Mouse (Mus musculus): ENCODE results near the gene Tango2. TPM values are rescaled to one million over a fixed set of nuclear protein-coding genes. Genes with fewer than 3 reads are reported as not detected.
A peak's percentile ranks its signal among the peaks of the same experiment; 100 is the strongest.

Gene Tango2
- polyA plus RNA-seq, 1 experiment, result 20.6 TPM

GRCm38 (mm10) chr16:18360151-18360805 is 12.4 kb upstream of the Tango2 start:
- no peak for TF ChIP-seq FOSL1 (IDR thresholded peaks at IDR 0.05; ENCODE audit: insufficient read depth, low read length, poor library complexity, severe bottlenecking)
- no peak for TF ChIP-seq MYOD1 (IDR thresholded peaks at IDR 0.05; ENCODE audit: control insufficient read depth, insufficient read length, low read depth)
- no peak for TF ChIP-seq CEBPB (IDR thresholded peaks at IDR 0.05; ENCODE audit: low read depth)
- no peak for TF ChIP-seq MAX (IDR thresholded peaks at IDR 0.05)
- no peak for TF ChIP-seq CTCF (IDR thresholded peaks at IDR 0.05; ENCODE audit: control insufficient read depth, insufficient read depth, insufficient read length)
- no peak for TF ChIP-seq USF1 (IDR thresholded peaks at IDR 0.05; ENCODE audit: low read depth)
- no peak for TF ChIP-seq MYOG (IDR thresholded peaks at IDR 0.05; ENCODE audit: control insufficient read depth, extremely low read depth, insufficient read length)
- H3K27me3 ChIP-seq (ENCODE audit: control insufficient read depth, insufficient read depth, insufficient read length), result no peaks in the 10 kb centered on the region
- no peaks in the 10 kb centered on the region for H3K36me3 ChIP-seq (ENCODE audit: control insufficient read depth, insufficient read depth)
- H3K79me3 ChIP-seq (ENCODE audit: low read depth), result no peaks in the 10 kb centered on the region
- H3ac ChIP-seq (ENCODE audit: control insufficient read depth, insufficient read length, low read depth), result no peak overlapping the region
- no peak overlapping the region for H3K4me3 ChIP-seq (ENCODE audit: insufficient read depth, poor library complexity, severe bottlenecking)
- H3K79me2 ChIP-seq (ENCODE audit: control insufficient read depth, insufficient read depth), result no peaks in the 10 kb centered on the region

- Histone ChIP-seq H3ac (ENCODE audit: control insufficient read depth, insufficient read length, low read depth) (no peak overlapping the region), H3K36me3 (ENCODE audit: control insufficient read depth, insufficient read depth) (no peaks in the 10 kb centered on the region), H3K27me3 (ENCODE audit: control insufficient read depth, insufficient read depth, insufficient read length) (no peaks in the 10 kb centered on the region), H3K79me2 (ENCODE audit: control insufficient read depth, insufficient read depth) (no peaks in the 10 kb centered on the region), H3K4me3 (ENCODE audit: insufficient read depth, poor library complexity, severe bottlenecking) (no peak overlapping the region), H3K79me3 (ENCODE audit: low read depth) (no peaks in the 10 kb centered on the region)
- TF ChIP-seq MAX (IDR thresholded peaks at IDR 0.05) (no peak), CEBPB (IDR thresholded peaks at IDR 0.05; ENCODE audit: low read depth) (no peak), CTCF (IDR thresholded peaks at IDR 0.05; ENCODE audit: control insufficient read depth, insufficient read depth, insufficient read length) (no peak), USF1 (IDR thresholded peaks at IDR 0.05; ENCODE audit: low read depth) (no peak), MYOG (IDR thresholded peaks at IDR 0.05; ENCODE audit: control insufficient read depth, extremely low read depth, insufficient read length) (no peak), FOSL1 (IDR thresholded peaks at IDR 0.05; ENCODE audit: insufficient read depth, low read length, poor library complexity, severe bottlenecking) (no peak), MYOD1 (IDR thresholded peaks at IDR 0.05; ENCODE audit: control insufficient read depth, insufficient read length, low read depth) (no peak)
These were observed 10.1 kb upstream of the Tango2 start for GRCm38 (mm10) chr16:18357977-18358376.

GRCm38 (mm10) chr16:18356961-18357360 is 9.1 kb upstream of the Tango2 start:
- H3K4me3 ChIP-seq (ENCODE audit: insufficient read depth, poor library complexity, severe bottlenecking), result no peak overlapping the region
- no peaks in the 10 kb centered on the region for H3K36me3 ChIP-seq (ENCODE audit: control insufficient read depth, insufficient read depth)
- H3K79me3 ChIP-seq (ENCODE audit: low read depth), result no peaks in the 10 kb centered on the region

GRCm38 (mm10) chr16:18353106-18353505 is 5.2 kb upstream of the Tango2 start:
- TF ChIP-seq FOSL1 (IDR thresholded peaks at IDR 0.05; ENCODE audit: insufficient read depth, low read length, poor library complexity, severe bottlenecking) (no peak), USF1 (IDR thresholded peaks at IDR 0.05; ENCODE audit: low read depth) (no peak), CEBPB (IDR thresholded peaks at IDR 0.05; ENCODE audit: low read depth) (no peak), MAX (IDR thresholded peaks at IDR 0.05) (no peak), MYOG (IDR thresholded peaks at IDR 0.05; ENCODE audit: control insufficient read depth, extremely low read depth, insufficient read length) (no peak), MYOD1 (IDR thresholded peaks at IDR 0.05; ENCODE audit: control insufficient read depth, insufficient read length, low read depth) (no peak), CTCF (IDR thresholded peaks at IDR 0.05; ENCODE audit: control insufficient read depth, insufficient read depth, insufficient read length) (no peak)
- Histone ChIP-seq H3K79me3 (ENCODE audit: low read depth) (no peaks in the 10 kb centered on the region), H3K4me3 (ENCODE audit: insufficient read depth, poor library complexity, severe bottlenecking) (no peak overlapping the region), H3ac (ENCODE audit: control insufficient read depth, insufficient read length, low read depth) (no peak overlapping the region), H3K36me3 (ENCODE audit: control insufficient read depth, insufficient read depth) (no peaks in the 10 kb centered on the region), H3K27me3 (ENCODE audit: control insufficient read depth, insufficient read depth, insufficient read length) (peaks cover 7% of the 10 kb centered on the region), H3K79me2 (ENCODE audit: control insufficient read depth, insufficient read depth) (no peaks in the 10 kb centered on the region)

More at GRCm38 (mm10) chr16:18356961-18357360, 9.1 kb upstream of the Tango2 start:
- TF ChIP-seq CEBPB (IDR thresholded peaks at IDR 0.05; ENCODE audit: low read depth) (no peak), MYOG (IDR thresholded peaks at IDR 0.05; ENCODE audit: control insufficient read depth, extremely low read depth, insufficient read length) (no peak), MAX (IDR thresholded peaks at IDR 0.05) (no peak), FOSL1 (IDR thresholded peaks at IDR 0.05; ENCODE audit: insufficient read depth, low read length, poor library complexity, severe bottlenecking) (no peak), USF1 (IDR thresholded peaks at IDR 0.05; ENCODE audit: low read depth) (no peak), MYOD1 (IDR thresholded peaks at IDR 0.05; ENCODE audit: control insufficient read depth, insufficient read length, low read depth) (no peak), CTCF (IDR thresholded peaks at IDR 0.05; ENCODE audit: control insufficient read depth, insufficient read depth, insufficient read length) (no peak)
- H3K27me3 ChIP-seq (ENCODE audit: control insufficient read depth, insufficient read depth, insufficient read length), result no peaks in the 10 kb centered on the region
- no peak overlapping the region for H3ac ChIP-seq (ENCODE audit: control insufficient read depth, insufficient read length, low read depth)
- no peaks in the 10 kb centered on the region for H3K79me2 ChIP-seq (ENCODE audit: control insufficient read depth, insufficient read depth)

GRCm38 (mm10) chr16:18351313-18352055 is 3.6 kb upstream of the Tango2 start:
- H3K4me3 ChIP-seq (ENCODE audit: insufficient read depth, poor library complexity, severe bottlenecking), result no peak overlapping the region
- H3K27me3 ChIP-seq (ENCODE audit: control insufficient read depth, insufficient read depth, insufficient read length), result peaks cover 7% of the 10 kb centered on the region
- H3K36me3 ChIP-seq (ENCODE audit: control insufficient read depth, insufficient read depth), result no peaks in the 10 kb centered on the region
- no peaks in the 10 kb centered on the region for H3K79me3 ChIP-seq (ENCODE audit: low read depth)
- TF ChIP-seq CTCF (IDR thresholded peaks at IDR 0.05; ENCODE audit: control insufficient read depth, insufficient read depth, insufficient read length) (peak; percentile 39), MAX (IDR thresholded peaks at IDR 0.05) (no peak)
- no peak overlapping the region for H3ac ChIP-seq (ENCODE audit: control insufficient read depth, insufficient read length, low read depth)
- H3K79me2 ChIP-seq (ENCODE audit: control insufficient read depth, insufficient read depth), result no peaks in the 10 kb centered on the region
